Mouse (Mus musculus) retina, postnatal 7 days (tissue): Measurements from ENCODE around the gene Snhg11.

Experiments used
- DNase-seq: peaks from one replicate; pipeline ENCODE4 v3.0.0-alpha.2; 2012; ENCODE audit warnings: low read depth, low spot score

Snhg11 gene

GRCm38 (mm10) chr2:158375443-158376122, at the start of gene Snhg11:
Gene Snhg11, plus strand, starts transcription at chr2:158375638.
- peak; percentile 21 for DNase-seq

GRCm38 (mm10) chr2:158334356-158334755, 41.1 kb upstream of the Snhg11 start:
- no peak for DNase-seq

GRCm38 (mm10) chr2:158337698-158338097, 37.7 kb upstream of the Snhg11 start:
- DNase-seq: no peak

DNA sequence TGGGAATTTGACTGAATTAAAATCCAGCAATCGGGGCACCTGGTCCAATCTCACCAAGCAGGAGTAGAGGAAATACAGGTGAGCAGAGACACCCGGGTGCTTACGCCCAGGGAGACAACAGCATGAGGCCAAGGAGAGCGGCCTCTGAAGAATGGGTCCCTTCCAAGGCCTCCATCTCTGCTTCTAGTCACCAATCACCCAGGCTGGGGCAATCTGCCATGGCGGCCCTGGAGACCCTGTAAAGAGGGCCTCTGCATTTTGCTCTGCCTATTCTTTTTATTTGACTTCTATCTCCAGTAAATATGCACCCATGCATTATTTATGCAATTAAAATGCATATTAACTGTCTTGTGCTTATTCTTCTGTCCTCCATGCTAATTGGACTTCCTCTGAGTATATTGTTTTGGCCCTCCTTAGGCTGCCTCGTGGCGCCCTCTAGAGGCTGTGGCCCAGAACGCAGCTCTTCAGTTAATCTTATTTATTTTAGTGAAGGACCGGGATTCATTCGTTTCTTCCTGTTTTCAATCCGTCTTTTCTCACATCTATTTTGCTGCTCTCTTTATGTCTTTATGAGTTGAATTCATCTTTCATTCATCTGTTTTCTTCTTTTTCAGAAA, 35.4 kb upstream of the Snhg11 start:
- DNase-seq: peak; percentile 61

DNA sequence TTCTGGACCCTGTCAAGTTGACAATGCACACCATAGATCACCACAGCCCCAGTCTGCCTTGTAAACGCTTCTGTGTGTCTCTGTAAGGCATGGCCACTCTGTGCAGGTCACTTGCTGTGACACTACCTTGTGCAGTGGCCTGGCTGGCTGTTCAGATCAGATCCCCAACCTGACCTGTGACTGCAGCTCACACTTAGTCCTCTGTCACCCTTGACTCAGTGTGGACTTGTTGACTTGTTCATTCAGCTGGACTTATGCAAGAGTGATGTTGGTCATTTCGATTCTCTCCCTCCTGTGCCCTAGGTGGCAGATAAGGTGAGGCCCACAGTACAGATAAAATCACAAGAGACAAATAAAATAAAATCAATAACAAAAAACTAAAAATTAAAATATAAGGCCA, 34.1 kb upstream of the Snhg11 start:
- no peak for DNase-seq

DNA sequence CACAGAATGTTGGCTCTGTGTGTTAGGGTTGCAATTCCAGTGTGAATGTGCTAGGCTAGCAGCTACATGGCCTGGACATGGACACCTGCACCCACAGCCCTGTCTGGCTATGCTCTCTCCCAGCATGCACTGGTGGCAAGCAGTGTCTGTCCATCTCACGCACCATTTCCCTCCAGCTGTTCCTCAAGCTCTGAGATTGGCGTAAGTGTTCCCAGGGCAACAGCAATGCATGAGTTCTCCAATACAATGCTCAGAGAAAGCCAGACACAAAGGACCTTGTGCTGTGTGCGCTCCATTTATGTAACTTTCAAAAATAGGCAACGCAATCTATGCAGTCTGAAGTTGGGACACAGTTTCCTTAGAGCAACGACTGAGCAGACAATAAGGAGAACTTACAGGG, 31.9 kb upstream of the Snhg11 start:
- peak; percentile 28 for DNase-seq

- DNase-seq: no peak
These were observed 29.0 kb upstream of the Snhg11 start for GRCm38 (mm10) chr2:158346467-158346866.

GRCm38 (mm10) chr2:158347868-158348267, 27.6 kb upstream of the Snhg11 start:
- DNase-seq: peak; percentile 46

DNA sequence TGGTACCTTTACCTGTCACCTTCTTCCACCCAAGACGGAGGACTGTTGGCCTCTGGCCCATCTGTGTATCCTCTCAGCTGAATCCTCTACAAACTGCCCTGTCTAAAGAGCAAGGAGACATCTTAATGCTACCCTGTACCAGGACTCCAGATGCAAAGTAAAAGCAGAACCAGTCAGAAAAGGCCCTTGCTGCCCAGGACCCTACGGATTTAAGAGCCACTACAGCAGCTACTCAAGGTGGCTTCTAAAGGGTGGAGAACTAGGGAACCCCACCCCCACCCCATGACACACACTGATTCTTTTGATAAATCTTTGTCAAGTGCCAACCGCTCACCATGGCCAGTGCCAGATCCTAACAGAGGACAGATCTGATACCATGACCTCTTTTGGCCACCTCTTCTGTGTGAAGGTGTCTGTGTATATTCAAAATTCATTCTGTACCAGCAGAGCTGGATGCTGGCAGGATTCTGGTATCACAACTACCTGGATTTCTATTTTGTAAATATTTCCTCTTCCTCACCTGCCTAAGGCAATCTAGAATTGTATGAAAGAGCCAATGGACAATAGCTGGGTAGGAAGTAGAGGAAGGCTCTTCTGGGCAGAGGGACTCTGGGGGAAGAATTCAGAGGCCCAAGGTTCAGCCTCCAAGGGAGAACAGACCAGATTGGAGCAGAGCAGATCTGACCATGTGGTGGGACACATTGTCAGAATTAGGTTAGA, 22.5 kb upstream of the Snhg11 start:
- no peak for DNase-seq

DNA sequence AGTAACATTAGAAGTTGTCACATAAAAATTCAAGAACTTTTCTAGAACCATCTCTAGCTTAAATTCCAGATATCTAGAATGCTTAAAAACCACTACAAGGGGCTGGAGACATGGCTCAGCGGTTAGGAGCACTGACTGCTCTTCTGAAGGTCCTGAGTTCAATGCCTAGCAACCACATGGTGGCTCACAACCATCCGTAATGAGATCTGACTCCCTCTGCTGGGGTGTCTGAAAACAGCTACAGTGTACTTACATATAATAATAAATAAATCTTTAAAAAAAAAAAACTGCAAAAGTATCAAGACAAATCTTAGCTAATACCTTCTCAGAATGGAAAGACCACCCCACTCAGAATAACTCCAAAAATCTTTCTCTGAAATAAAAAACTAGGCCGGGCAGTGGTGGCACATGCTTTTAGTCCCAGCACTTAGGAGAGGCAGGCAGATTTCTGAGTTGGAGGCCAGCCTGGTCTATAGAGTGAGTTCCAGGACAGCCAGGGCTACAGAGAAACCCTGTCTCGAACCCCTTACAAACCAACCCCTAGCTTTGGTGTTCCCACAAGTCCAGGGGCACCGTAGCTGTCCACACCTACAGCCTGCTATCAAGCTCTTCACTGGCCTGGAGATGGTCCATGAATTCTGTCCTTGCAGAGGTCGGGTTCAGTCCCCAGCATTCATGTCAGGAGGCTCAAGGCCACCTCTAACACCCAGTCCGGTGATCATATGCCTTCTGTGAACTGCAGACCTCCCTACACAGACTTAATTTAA, 20.9 kb upstream of the Snhg11 start:
- no peak for DNase-seq

GRCm38 (mm10) chr2:158355238-158355637, 20.2 kb upstream of the Snhg11 start:
- no peak for DNase-seq

DNA sequence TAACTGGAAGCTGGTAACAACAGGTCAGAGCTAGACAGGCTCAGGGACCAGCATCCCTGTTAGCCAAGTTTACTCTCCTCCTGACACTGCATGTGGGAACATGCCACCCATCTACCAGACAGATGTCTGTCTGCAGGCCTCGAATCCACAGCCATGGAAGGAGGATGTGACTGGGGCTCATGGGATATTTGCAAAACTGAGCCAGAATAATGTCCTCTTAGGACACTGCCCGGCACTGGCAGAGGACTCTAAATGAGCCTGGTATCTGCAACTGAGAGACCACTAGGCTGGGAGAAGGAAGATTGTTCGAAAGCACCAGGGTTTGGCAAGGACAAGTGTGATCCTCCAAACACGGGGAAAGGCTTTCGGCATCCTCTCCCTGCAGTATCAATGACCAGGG, 19.3 kb upstream of the Snhg11 start:
- no peak for DNase-seq

DNA sequence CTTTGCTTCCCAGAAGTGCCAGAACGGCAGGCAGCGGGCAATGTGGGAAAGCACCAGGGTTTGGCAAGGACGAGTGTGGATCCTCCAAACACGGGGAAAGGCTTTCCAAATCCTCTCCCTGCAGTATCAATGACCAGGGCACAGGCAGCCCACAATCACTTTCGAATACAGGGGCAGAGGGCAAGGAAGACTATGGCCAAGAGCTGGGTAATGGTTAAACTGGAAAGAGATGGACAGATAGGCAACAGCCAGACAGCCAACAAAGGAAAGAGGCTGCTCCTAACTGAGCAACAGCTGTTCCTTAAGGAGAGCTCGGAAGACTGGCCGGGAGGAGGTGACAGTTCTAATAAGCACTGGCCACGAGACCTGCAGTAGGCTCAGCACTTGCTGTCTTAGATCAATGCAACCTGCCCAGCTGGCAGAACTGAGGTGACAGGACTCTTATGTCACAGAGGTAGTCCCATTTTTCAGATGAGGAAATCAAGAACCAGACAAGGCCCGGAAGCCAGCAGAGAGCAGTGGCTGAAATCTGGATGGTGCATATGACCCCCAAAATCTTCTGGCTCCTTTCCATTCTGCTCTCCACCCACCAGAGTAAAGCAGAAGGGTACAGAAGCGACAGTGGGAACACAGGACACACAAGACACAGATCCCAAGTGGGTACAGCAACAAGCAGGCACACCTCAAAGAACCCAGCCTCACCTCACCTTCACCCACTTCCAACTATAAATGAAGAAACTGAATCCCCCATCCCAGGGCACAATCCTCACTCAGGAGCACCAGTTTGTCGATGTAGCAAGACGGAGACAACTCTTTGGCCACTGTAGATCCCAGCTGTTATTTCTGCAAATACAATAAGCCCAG, 15.4 kb upstream of the Snhg11 start:
- DNase-seq: no peak

GRCm38 (mm10) chr2:158360873-158361677, 14.4 kb upstream of the Snhg11 start:
- DNase-seq: peak; percentile 76

GRCm38 (mm10) chr2:158361678-158362320, 13.6 kb upstream of the Snhg11 start:
- no peak for DNase-seq

DNA sequence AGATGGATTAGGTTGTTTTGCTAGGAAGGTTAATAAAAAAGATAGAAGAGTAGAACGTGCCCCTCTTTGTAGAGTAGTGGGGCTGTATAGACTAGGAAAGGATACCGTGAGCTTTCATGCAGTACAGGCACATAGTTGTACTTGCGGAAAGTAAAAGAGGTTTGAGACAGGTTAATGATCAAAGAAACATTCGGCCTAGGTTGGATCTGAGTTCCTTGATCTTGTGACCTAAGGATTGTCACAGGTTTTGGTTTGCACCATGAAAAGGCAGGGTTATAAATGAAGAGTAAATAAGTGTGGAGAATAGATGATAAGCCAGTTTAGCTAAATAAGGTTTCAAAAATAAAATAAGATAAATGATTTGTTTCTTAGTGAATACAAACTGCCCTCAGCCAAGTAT, 11.3 kb upstream of the Snhg11 start:
- DNase-seq: no peak

DNA sequence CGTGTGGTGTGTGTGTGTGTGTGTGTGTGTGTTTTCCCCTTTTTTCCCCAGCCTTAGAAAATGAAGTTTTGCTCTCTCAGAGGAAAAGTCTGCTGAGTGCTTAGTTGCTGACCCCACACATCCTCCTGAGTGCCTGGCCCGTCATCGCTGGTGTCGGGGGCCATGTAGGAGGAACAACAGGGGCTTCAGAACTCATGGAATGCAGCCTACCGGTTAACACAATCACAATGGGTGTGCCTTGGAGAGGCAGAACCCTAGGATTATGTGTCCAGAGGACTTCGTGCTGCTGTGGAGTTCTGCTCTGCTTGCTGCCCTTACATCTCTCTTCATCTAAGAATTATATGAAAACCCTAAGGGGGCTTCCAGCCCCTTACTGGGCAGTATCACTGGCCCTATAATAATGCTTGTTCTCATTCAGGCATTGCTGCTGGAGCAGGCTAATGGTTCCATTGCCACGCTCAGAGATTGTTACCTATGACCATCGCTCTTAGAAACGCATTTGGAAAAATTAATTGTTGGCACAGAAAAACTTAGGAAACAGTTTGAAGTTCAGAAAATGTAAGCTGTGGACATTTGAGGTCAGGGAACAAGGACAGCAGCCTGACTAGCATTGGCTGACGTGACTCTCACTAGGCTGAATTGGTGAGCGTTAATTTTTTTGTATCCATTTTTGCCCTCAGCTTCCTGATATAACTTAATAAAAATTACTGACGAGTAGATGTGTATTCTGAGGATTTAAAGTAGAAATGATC, 10.2 kb upstream of the Snhg11 start:
- no peak for DNase-seq

- DNase-seq: no peak
These were observed 7.8 kb upstream of the Snhg11 start for GRCm38 (mm10) chr2:158367654-158368053.

GRCm38 (mm10) chr2:158368313-158368712, 7.1 kb upstream of the Snhg11 start:
- no peak for DNase-seq
